Mouse (Mus musculus): ENCODE results near the gene Rora.

The Rora gene

GRCm38 (mm10) chr9:69310524-69310923 lies 656.9 kb downstream of the Rora start:
- no peak for DNase-seq (ENCODE audit: low spot score)

GRCm38 (mm10) chr9:69313297-69313696 lies 659.7 kb downstream of the Rora start:
- DNase-seq (ENCODE audit: low spot score) = no peak

GRCm38 (mm10) chr9:69314451-69315210 lies 661.0 kb downstream of the Rora start:
- DNase-seq (ENCODE audit: low spot score) = no peak

DNA sequence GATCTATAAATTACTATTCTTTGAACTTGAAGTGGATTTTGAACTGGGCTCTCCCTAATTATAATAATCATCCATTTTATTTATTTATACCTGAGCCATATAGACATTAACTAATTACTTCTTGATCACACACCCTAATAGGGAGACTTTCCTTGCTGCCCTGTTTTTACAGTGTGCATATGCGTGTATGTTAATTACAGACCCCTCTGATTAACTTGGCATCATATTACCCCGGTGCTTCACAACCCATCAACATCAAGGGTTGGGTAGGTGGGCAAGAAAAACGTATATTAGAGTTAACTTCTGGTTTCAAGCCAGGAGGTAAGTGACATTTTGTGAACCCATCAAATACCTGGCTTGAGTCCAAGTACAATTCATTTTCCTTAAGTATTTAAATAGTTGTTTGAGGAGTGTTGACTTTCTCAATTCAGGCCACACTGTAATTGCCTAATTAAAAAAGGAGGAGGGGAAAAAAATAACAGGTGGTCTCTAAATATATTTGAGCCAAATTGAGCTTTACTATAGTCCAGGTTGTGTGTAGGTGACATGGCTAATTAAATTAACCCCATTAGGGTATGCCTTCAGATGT lies 664.0 kb downstream of the Rora start:
- DNase-seq (ENCODE audit: low spot score) = no peak

DNA sequence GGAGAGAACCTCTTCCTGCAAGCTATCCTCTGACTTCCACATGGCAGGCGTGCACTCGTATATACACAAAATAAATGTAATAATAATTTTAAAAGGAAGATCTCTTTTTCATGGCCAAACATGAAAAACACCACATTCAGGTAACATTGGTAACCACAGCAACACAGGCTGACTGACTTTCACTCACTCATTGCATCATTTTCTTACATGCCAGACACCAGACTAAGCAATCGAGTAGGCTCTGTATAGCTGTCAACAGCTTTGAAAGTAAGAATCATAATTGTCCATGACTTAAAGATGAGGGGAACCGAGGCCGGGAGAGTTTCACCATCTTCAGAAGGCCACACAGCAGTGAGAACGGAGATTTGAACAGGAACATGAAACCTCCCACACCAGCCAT lies 665.8 kb downstream of the Rora start:
- no peak for DNase-seq (ENCODE audit: low spot score)

GRCm38 (mm10) chr9:69319913-69320634 lies 666.5 kb downstream of the Rora start:
- DNase-seq (ENCODE audit: low spot score) = no peak

- DNase-seq (ENCODE audit: low spot score) = no peak
Measured at GRCm38 (mm10) chr9:69320635-69321027, 667.0 kb downstream of the Rora start.

GRCm38 (mm10) chr9:69321956-69322355 lies 668.4 kb downstream of the Rora start:
- DNase-seq (ENCODE audit: low spot score) = no peak

DNA sequence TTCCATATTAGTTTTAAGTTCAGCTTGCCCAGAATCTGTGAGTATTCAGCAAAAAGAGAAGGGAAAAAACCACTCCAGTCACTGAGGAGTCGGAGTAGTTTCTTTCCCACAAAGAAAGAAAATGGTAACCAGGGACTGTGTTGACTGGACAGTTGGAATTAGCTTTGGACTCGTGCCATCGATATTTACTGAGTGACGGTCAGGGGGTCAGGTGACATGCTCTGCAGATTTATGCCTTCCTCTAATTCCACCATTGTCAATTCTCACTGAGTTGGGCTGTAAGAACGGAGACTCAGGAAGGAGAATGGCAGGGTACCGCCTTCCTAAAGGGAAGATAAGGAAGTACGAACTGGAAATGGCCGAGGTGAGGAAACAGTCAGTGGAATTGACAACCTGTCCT lies 670.2 kb downstream of the Rora start:
- DNase-seq (ENCODE audit: low spot score) = no peak

DNA sequence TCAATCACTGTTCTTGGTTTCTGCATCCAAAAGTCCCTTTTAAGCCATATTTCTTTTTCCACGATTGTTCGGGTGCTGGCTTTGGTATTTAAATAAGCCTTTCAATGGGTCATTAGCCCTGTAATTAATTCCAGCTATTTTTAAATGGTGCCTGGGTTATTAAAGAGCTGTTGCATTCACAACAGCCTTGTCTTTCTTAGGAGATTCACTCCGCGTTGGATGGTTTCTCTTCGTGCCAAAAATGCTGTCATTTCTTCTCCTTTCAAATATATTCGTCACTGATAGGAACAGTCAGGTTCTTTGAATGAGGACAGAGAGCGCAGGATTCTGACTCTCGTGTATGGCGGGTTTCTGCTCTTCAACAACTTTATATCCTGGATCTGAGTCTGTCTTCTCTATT lies 673.5 kb downstream of the Rora start:
- DNase-seq (ENCODE audit: low spot score) = no peak

GRCm38 (mm10) chr9:69327591-69327990 lies 674.0 kb downstream of the Rora start:
- DNase-seq (ENCODE audit: low spot score) = no peak

DNA sequence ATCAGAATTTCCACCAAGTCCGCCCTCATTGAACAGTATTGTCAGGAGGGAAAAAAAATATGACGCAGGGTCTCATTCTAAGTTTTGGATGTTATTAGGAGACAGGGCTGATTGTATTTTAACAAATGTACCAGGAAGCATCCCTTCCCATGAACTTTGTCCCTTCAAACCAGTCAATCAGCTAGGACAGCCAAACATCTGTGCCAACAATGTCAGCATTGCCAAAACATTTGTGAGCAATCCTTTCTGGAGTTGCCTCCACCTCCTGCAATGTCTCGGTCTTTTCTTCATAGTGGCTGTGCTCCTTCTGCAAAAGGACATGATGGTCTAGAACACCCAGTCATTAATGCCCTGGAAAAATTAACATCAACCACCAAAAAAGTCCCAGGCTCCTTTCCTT lies 678.2 kb downstream of the Rora start:
- no peak for DNase-seq (ENCODE audit: low spot score)

- no peak for DNase-seq (ENCODE audit: low spot score)
Measured at GRCm38 (mm10) chr9:69332802-69333568, 679.4 kb downstream of the Rora start.

- DNase-seq (ENCODE audit: low spot score) = no peak
Measured at GRCm38 (mm10) chr9:69333654-69334053, 680.1 kb downstream of the Rora start.

DNA sequence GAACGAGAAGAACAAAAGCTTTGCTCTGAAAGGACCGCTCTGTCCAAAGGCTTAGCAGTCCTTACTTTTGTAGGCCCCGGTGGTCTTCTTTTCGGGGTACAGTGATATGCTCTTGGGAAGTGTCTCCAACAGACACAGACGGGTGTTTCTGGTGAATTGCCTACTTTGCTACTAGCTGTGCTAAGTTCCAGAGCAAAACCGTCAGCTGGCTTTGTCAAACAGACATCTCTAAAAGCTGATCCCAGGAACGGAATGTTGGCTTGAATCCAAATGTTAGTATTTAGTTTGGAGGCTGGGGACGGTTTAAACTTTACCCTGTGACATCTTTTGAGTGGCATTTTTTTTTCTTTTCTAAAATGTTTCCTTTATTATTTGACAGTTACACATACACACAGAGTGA lies 680.5 kb downstream of the Rora start:
- no peak for DNase-seq (ENCODE audit: low spot score)

GRCm38 (mm10) chr9:69336063-69336462 lies 682.5 kb downstream of the Rora start:
- DNase-seq (ENCODE audit: low spot score) = no peak

- DNase-seq (ENCODE audit: low spot score) = no peak
Measured at GRCm38 (mm10) chr9:69339199-69339598, 685.6 kb downstream of the Rora start.

DNA sequence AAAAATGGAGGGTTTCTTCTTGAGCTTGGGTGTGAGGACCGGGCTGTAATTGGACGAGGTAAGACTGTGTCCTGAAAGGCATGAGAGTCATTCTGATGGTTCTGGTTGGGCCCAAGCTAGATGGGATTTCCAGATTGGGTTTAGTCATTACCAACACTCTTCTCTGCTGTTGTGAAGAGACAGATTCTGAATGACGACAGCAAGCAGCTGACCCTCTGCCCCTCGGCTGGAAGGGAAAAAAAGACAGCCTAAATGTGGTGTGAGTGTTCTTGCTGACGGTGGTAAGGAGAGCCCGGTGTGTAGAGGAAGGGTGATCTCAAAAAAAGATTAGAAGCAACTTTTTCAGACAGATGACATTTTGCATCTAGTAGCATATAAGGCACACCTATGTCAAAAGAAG lies 686.2 kb downstream of the Rora start:
- DNase-seq (ENCODE audit: low spot score) = no peak

- no peak for DNase-seq (ENCODE audit: low spot score)
Measured at GRCm38 (mm10) chr9:69340421-69340820, 686.8 kb downstream of the Rora start.

DNA sequence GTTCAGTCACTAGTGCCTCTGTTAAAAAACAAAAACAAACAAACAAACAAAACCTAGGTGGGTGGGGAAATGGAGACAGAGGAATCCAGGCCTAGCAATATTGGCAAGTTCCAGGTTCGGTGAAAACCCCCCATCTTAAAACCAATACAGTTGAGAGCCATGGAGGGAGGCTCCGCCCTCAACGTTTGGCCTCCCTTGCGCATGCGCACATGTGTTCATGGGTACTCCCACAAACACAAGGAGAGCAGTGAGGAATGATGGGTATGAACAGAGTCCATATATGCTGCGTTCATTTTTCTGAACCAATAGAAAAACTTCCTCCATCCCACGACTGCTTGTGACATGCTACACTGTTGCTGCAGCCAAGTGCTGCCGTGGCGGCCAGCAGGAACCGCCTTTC lies 690.3 kb downstream of the Rora start:
- DNase-seq (ENCODE audit: low spot score) = no peak

DNA sequence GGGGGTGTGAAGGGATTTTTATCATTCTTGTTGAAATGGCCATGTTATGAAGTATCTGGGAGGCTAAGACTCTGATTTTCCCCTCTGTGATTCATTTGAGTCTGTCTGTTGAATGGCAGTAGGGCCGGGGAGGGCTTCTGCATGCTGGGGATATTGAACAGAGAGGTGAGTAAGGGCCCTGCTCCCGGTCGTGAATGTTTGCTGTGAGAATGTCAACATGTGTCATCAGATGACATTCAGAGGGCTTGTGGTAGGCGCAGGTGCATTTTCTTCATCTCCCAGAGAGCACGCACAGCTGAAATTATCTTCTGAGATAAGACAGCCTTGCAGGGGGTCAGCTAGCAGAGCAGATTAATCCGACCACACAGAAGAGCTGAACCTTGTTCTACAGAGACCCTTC lies 692.0 kb downstream of the Rora start:
- no peak for DNase-seq (ENCODE audit: low spot score)

DNA sequence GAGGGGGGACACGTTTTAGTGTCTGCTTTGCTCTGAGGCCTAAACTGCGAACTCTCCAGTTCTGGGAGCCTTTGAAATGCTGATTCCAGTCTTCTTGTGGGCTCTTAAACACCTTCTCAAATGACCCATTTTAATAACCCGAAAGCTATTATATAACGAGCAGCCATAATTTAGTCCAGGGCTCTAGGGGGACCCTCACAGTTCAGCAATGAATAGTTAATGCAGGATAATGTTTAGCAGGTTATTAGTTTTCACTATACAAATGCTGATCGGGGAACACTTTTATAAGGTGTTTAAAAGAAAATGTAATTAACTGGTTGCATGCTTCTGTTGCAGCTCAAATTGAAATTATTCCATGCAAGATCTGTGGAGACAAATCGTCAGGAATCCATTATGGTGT lies 694.2 kb downstream of the Rora start:
- DNase-seq (ENCODE audit: low spot score) = no peak

DNA sequence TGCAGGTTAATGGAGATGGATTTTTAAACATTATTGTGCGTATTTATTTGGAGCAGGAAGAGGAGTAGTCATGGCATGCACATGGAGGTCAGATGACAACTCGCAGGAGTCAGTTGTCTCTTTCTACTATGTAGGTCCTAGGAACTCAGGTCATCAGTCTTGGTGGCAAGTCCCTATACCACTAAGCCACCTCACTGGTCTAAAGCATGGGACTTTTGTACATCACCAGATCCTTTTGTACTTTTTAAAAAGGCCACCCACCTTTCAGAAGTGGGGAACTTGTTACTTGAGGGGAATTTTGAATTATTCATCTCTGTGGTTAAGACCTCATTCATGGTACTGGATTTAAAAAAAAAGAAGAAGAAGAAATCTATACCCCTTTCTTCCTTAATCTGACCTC lies 696.0 kb downstream of the Rora start:
- DNase-seq (ENCODE audit: low spot score) = no peak

Data from urinary bladder, postnatal 25 days (tissue).